Comparison of ENCODE assay signal across 23 mouse cellular contexts in the genomic region with DNA sequence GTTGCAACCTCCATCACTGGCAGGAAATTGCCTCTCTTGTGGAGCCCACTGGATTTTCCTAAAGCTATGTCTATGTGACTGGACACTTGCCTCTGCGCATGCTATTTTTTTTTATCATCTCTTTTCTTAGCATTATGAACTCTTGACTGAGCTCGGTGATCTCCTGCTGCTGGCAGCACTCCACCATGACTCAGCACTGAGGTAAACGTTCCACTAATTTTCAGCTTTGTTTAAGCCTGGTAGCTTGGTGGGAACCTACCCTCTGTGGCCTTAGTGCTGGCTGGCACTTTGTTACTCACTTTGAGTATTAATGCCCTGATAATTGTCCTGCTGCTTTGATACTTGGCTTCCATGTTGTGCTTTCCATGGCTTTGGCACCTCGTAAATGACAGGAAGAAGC.
DNase-seq lines count a peak whose midpoint lies in the region; ATAC-seq and TF ChIP-seq lines count a peak whose summit lies in the region.
"Had no signal": no experiment of that assay in that cellular context is flagged by ENCODE, and none has a peak within 500 bp of the region (broad histone marks: within the 10 kb centered on the region; RNA-seq: fewer than 3 reads in every experiment).

No protein-coding gene starts in this region.

- H3K4me2 ChIP-seq in forebrain, embryonic 14.5 days (ENCODE audit: low read length), result no peak overlapping the region
- H3K4me2 ChIP-seq in forebrain, embryonic 15.5 days (replicated peaks), result no peak overlapping the region
- H3K4me2 ChIP-seq in midbrain, postnatal 0 days (ENCODE audit: low read depth, low read length, poor library complexity, severe bottlenecking), result no peak overlapping the region
- no peak overlapping the region for H3K4me2 ChIP-seq in midbrain, embryonic 16.5 days (ENCODE audit: low read length)
- H3K4me2 ChIP-seq: embryonic facial prominence, embryonic 13.5 days; forebrain, embryonic 12.5 days; heart, embryonic 11.5 days; midbrain, embryonic 11.5 days had no signal

- WGBS in forebrain, embryonic 14.5 days, result 43% methylated on average over 4 of the region's 4 CpGs
- 42% methylated on average over 4 of the region's 4 CpGs for whole genome bisulfite sequencing in forebrain, embryonic 15.5 days
- 49% methylated on average over 4 of the region's 4 CpGs for WGBS in midbrain, postnatal 0 days
- WGBS in midbrain, embryonic 16.5 days, result 58% methylated on average over 4 of the region's 4 CpGs

- no peak overlapping the region for H3K4me3 ChIP-seq in forebrain, embryonic 14.5 days (ENCODE audit: low read depth, low read length)
- no peak overlapping the region for H3K4me3 ChIP-seq in forebrain, embryonic 15.5 days
- H3K4me3 ChIP-seq in midbrain, postnatal 0 days (ENCODE audit: low read depth, low read length), result no peak overlapping the region
- no peak overlapping the region for H3K4me3 ChIP-seq in midbrain, embryonic 16.5 days (ENCODE audit: low read depth, low read length)
- H3K4me3 ChIP-seq: embryonic facial prominence, embryonic 13.5 days; erythroblast, embryonic 14.5 days; forebrain, embryonic 12.5 days; limb, embryonic 10.5 days had no signal

- H3K27me3 ChIP-seq in forebrain, embryonic 14.5 days (replicated peaks; ENCODE audit: control insufficient read depth, insufficient read depth, low read length), result no peaks in the 10 kb centered on the region
- H3K27me3 ChIP-seq in forebrain, embryonic 15.5 days, result no peaks in the 10 kb centered on the region
- no peaks in the 10 kb centered on the region for H3K27me3 ChIP-seq in midbrain, postnatal 0 days (ENCODE audit: insufficient read depth, low read length)
- H3K27me3 ChIP-seq in midbrain, embryonic 16.5 days (ENCODE audit: control insufficient read depth, insufficient read depth, low read depth, low read length), result no peaks in the 10 kb centered on the region
- H3K27me3 ChIP-seq: embryonic facial prominence, embryonic 13.5 days; forebrain, embryonic 12.5 days had no signal

- no peaks in the 10 kb centered on the region for H3K36me3 ChIP-seq in forebrain, embryonic 14.5 days (ENCODE audit: control insufficient read depth, insufficient read depth, low read length)
- no peaks in the 10 kb centered on the region for H3K36me3 ChIP-seq in forebrain, embryonic 15.5 days
- H3K36me3 ChIP-seq in midbrain, postnatal 0 days (ENCODE audit: insufficient read depth, low read length), result no peaks in the 10 kb centered on the region
- H3K36me3 ChIP-seq in midbrain, embryonic 16.5 days (ENCODE audit: control insufficient read depth, insufficient read depth, low read length), result no peaks in the 10 kb centered on the region
- H3K36me3 ChIP-seq: embryonic facial prominence, embryonic 13.5 days; forebrain, embryonic 12.5 days; limb, embryonic 10.5 days had no signal

- peak; percentile 2 for DNase-seq in adrenal gland, postnatal 10 days
- DNase-seq in adrenal gland, adult 18-20 months (ENCODE audit: low spot score in 2 of 2), result no peak
- DNase-seq in forebrain, embryonic 14.5 days (ENCODE audit: low spot score), result peak; percentile 5
- DNase-seq in midbrain, postnatal 0 days (ENCODE audit: low spot score), result peak; percentile 15
- DNase-seq in spleen, postnatal 14 days (ENCODE audit: low spot score in 2 of 2), result no peak
- DNase-seq: cerebellum, adult 9-10 months; kidney, adult 18-20 months; liver; liver, postnatal 0 days; right cerebral cortex, postnatal 25 days; spleen, adult 18-20 months had no signal

- no peak overlapping the region for H3K27ac ChIP-seq in forebrain, embryonic 14.5 days (ENCODE audit: low read depth, low read length)
- H3K27ac ChIP-seq in forebrain, embryonic 15.5 days (replicated peaks), result no peak overlapping the region
- H3K27ac ChIP-seq in midbrain, postnatal 0 days (ENCODE audit: low read depth, low read length), result no peak overlapping the region
- no peak overlapping the region for H3K27ac ChIP-seq in midbrain, embryonic 16.5 days (ENCODE audit: low read length)
- H3K27ac ChIP-seq: embryonic facial prominence, embryonic 13.5 days; forebrain, embryonic 12.5 days; kidney, postnatal 0 days; limb, embryonic 10.5 days had no signal

- 0 out of 2 replicates have a peak, but pooled peaks cover 2% of the 10 kb centered on the region for H3K9me3 ChIP-seq in forebrain, embryonic 14.5 days (replicated peaks; ENCODE audit: control insufficient read depth, low read length)
- no peaks in the 10 kb centered on the region for H3K9me3 ChIP-seq in forebrain, embryonic 15.5 days
- H3K9me3 ChIP-seq in midbrain, postnatal 0 days (ENCODE audit: low read length), result no peaks in the 10 kb centered on the region
- H3K9me3 ChIP-seq in midbrain, embryonic 16.5 days (replicated peaks; ENCODE audit: control insufficient read depth, low read length, poor library complexity, severe bottlenecking), result no peaks in the 10 kb centered on the region
- H3K9me3 ChIP-seq: embryonic facial prominence, embryonic 13.5 days; forebrain, embryonic 12.5 days; limb, embryonic 10.5 days had no signal

- H3K9ac ChIP-seq in forebrain, embryonic 14.5 days (ENCODE audit: low read length), result no peak overlapping the region
- H3K9ac ChIP-seq in forebrain, embryonic 15.5 days (replicated peaks), result no peak overlapping the region
- H3K9ac ChIP-seq in midbrain, postnatal 0 days (replicated peaks; ENCODE audit: low read length, poor library complexity, severe bottlenecking), result no peak overlapping the region
- H3K9ac ChIP-seq in midbrain, embryonic 16.5 days (ENCODE audit: low read depth, low read length), result no peak overlapping the region
- H3K9ac ChIP-seq: embryonic facial prominence, embryonic 13.5 days; forebrain, embryonic 12.5 days; liver, postnatal 0 days had no signal

- no peak for TF ChIP-seq CTCF in midbrain, postnatal 0 days (IDR thresholded peaks at IDR 0.05)

- H3K4me1 ChIP-seq in forebrain, embryonic 14.5 days (ENCODE audit: control insufficient read depth, insufficient read depth, low read length), result no peaks in the 10 kb centered on the region
- H3K4me1 ChIP-seq in forebrain, embryonic 15.5 days, result no peaks in the 10 kb centered on the region
- H3K4me1 ChIP-seq in midbrain, postnatal 0 days (ENCODE audit: insufficient read depth, low read length), result no peaks in the 10 kb centered on the region
- no peaks in the 10 kb centered on the region for H3K4me1 ChIP-seq in midbrain, embryonic 16.5 days (ENCODE audit: control insufficient read depth, insufficient read depth, low read length)
- H3K4me1 ChIP-seq: embryonic facial prominence, embryonic 13.5 days; forebrain, embryonic 12.5 days; limb, embryonic 10.5 days had no signal

- ATAC-seq in forebrain, embryonic 14.5 days, result no peak
- ATAC-seq in forebrain, embryonic 15.5 days (replicated peaks), result no peak
- ATAC-seq in midbrain, postnatal 0 days (ENCODE audit: low FRiP score), result no peak
- ATAC-seq in midbrain, embryonic 16.5 days, result no peak
- no peak for ATAC-seq in megakaryocyte, adult 5-6 weeks (ENCODE audit: poor library complexity, severe bottlenecking)
- ATAC-seq: CD4-positive, CD25-positive, alpha-beta regulatory T cell, adult 4 months; liver, postnatal 0 days; lung, postnatal 0 days had no signal

Comparison
In these comparisons a context has a peak if more than half of its experiments do, and no peak if none do; other contexts are left out.
1. DNase-seq: peak in adrenal gland, postnatal 10 days (single experiment), forebrain, embryonic 14.5 days (single experiment) and midbrain, postnatal 0 days (single experiment); none in adrenal gland, adult 18-20 months (0 of 2) and spleen, postnatal 14 days (0 of 2).